Mouse (Mus musculus) liver, embryonic 14.5 days (tissue): ENCODE measurements at regions not wholly inside any gene's neighbourhood (a gene's known extent, or its start where the extent isn't known, plus 50 kb on each side); places are given as distances from the start of the nearest gene placed in this dataset.

ENCODE experiments used
- CTCF ChIP-seq: IDR thresholded peaks from 2 replicates; pipeline ENCODE4 v1.5.1; 2016; ENCODE audit warnings: antibody characterized with exemption, low read depth, control low read depth
- EP300 ChIP-seq: IDR thresholded peaks from 2 replicates; pipeline ENCODE4 v1.6.1; 2016; ENCODE audit warnings: antibody characterized with exemption, low read depth

DNA sequence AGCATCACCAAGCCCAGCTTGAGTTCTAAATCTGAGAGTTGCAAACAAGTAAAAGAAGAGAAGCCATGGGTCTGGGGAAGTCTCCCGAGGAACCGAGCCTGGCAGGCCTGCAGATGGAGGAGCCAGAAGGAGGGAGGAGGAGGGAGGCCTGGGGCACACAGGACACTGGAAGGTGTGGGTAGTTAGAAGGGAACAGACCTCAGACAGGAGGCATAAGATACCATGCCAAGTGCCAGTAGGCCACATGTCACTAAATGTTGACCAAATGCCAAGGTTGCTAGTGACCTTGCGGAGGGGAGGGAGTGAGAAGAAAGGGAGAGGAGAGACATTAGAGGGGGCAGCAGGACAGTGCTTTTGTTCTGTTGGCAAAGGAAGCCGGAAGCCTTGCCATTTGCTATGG, 274.2 kb downstream of the Ptpru start:
- TF ChIP-seq CTCF: no peak
- TF ChIP-seq EP300: no peak
